ENCODE assay signal across 8 mouse cellular contexts in genomic region chr11:117072128-117072527, GRCm38 (mm10). TPM values are rescaled to one million over a fixed set of nuclear protein-coding genes. Genes with fewer than 3 reads are reported as not detected.
A peak's percentile ranks its signal among the peaks of the same experiment; 100 is the strongest.
DNase-seq lines count a peak whose midpoint lies in the region; ATAC-seq lines count a peak whose summit lies in the region.

No protein-coding gene starts in this region.

- no peaks in the 10 kb centered on the region for H3K36me3 ChIP-seq in forebrain, embryonic 14.5 days (ENCODE audit: control insufficient read depth, insufficient read depth, low read length)

- peak; percentile 91 for DNase-seq in NIH3T3 (ENCODE audit: low read depth)
- DNase-seq in forebrain, embryonic 14.5 days (ENCODE audit: low spot score): peak; percentile 83
- DNase-seq in heart, postnatal 4 days: peak; percentile 91
- peak; percentile 74 for DNase-seq in layer of hippocampus, adult 9-10 months (ENCODE audit: low spot score)
- peak; percentile 72 for DNase-seq in lung, postnatal 25 days (ENCODE audit: low spot score)
- peak; percentile 92 for DNase-seq in right cerebral cortex, postnatal 4 days
- peak; percentile 80 for DNase-seq in yolk sac, embryonic 10.5 days (ENCODE audit: low spot score)

- peaks cover 5% of the 10 kb centered on the region for H3K4me1 ChIP-seq in forebrain, embryonic 14.5 days (ENCODE audit: control insufficient read depth, insufficient read depth, low read length)

- 2% methylated on average over 13 of the region's 13 CpGs for WGBS in forebrain, embryonic 14.5 days

- no peak overlapping the region for H3K27ac ChIP-seq in forebrain, embryonic 14.5 days (ENCODE audit: low read depth, low read length)

- H3K9me3 ChIP-seq in forebrain, embryonic 14.5 days (replicated peaks; ENCODE audit: control insufficient read depth, low read length): no peaks in the 10 kb centered on the region

- H3K4me3 ChIP-seq in forebrain, embryonic 14.5 days (ENCODE audit: low read depth, low read length): no peak overlapping the region

- ATAC-seq in cerebellum, adult (ENCODE audit: insufficient number of reproducible peaks, low FRiP score, low TSS enrichment): peak; percentile 40; the same call in 1 of the 2 replicates
- ATAC-seq in forebrain, embryonic 14.5 days: peak; percentile 26; the same call in 1 of the 2 replicates

- no peaks in the 10 kb centered on the region for H3K27me3 ChIP-seq in forebrain, embryonic 14.5 days (replicated peaks; ENCODE audit: control insufficient read depth, insufficient read depth, low read length)

- H3K4me2 ChIP-seq in forebrain, embryonic 14.5 days (ENCODE audit: low read length): no peak overlapping the region

- no peak overlapping the region for H3K9ac ChIP-seq in forebrain, embryonic 14.5 days (ENCODE audit: low read length)

RNA-seq across cellular contexts. Expression of gene Sec14l1, which starts 42.8 kb away (rescaled TPM):
- 43.6 and 56.3 TPM in 2 replicates for polyA plus RNA-seq in forebrain, embryonic 14.5 days (2014; fragmentation: Nextera tagmentation; extraction: Ambion mirVana)
- 10 to 100 TPM; 78.4 to 81.7 TPM for total RNA-seq in heart, postnatal 4 days (2021)
